Mouse (Mus musculus) bone marrow, adult 2 months (tissue): ENCODE measurements around the gene Kcnmb3. TPM values are rescaled to one million over a fixed set of nuclear protein-coding genes. Genes with fewer than 3 reads are reported as not detected.

ENCODE experiments used
- H3K27ac ChIP-seq: fragments of 200-500 bp; 2 replicates; pipeline ENCODE4 v1.5.1; 2012; ENCODE audit warnings: low read depth, mild to moderate bottlenecking, control low read depth, inconsistent platforms, low read length; ENCODE audit not compliant: control insufficient read depth, poor library complexity, insufficient read depth
- H3K4me1 ChIP-seq: fragments of 200-500 bp; 2 replicates; pipeline ENCODE4 v1.6.1; 2011; ENCODE audit warnings: low read length; ENCODE audit not compliant: control insufficient read depth, insufficient read depth
- H3K4me3 ChIP-seq: fragments of 200-500 bp; replicated peaks from 2 replicates; pipeline ENCODE3; 2011; ENCODE audit warnings: mild to moderate bottlenecking, low read depth, low read length, control low read depth; ENCODE audit not compliant: control insufficient read depth
- CTCF ChIP-seq: fragments of 200-500 bp; IDR thresholded peaks from 2 replicates; pipeline ENCODE4 v1.5.1; 2011; ENCODE audit warnings: low read length, control low read depth; ENCODE audit not compliant: control insufficient read depth, insufficient read depth
- POLR2A ChIP-seq: fragments of 200-500 bp; IDR thresholded peaks from 2 replicates; pipeline ENCODE4 v1.6.1; 2011; ENCODE audit warnings: low read depth, mild to moderate bottlenecking, control low read depth, low read length, borderline replicate concordance; ENCODE audit not compliant: control insufficient read depth
- WGBS: fragments of 180-500 bp; shearing (Covaris S2); methylation state at CpG from one replicate; pipeline ENCODE4 v1.1.7; 2018; 5-methylcytosine and 5-hydroxymethylcytosine counted together
- polyA plus RNA-seq: library from polyadenylated mRNA; stranded (reverse); fragments of >200 nt; gene quantifications from 2 replicates; pipeline ENCODE4 v1.2.4, GENCODE M21; 2011; ENCODE audit warnings: low replicate concordance; ENCODE audit not compliant: missing spikeins, insufficient read depth, insufficient read length

The Kcnmb3 gene
- polyA plus RNA-seq, 1 experiment: not detected

DNA sequence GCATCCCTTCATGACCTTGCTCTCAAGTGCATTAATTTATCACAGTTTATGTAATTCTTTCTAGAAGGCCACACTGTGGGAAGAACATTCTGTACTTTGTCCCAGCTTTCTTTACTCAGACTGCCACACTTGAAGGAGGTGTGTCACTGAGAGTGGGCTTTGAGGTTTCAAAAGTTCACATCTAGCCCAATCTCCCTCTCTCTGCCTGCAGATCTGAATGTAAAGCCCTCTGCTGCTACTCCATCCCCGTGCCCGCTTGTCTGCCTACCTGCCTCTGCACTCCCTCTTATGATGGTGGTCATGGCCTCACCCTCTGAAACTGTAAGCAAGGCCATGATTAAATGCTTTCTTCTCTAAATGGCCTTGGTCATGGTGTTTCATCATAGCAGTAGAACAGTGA lies 8.3 kb upstream of the Kcnmb3 start:
- Histone ChIP-seq H3K27ac (no peak overlapping the region), H3K4me3 (no peak overlapping the region), H3K4me1 (no peaks in the 10 kb centered on the region)
- no peak for TF ChIP-seq POLR2A
- no peak for TF ChIP-seq CTCF
- WGBS: 83% methylated on average over 2 of the region's 2 CpGs

- H3K4me3 ChIP-seq: no peak overlapping the region
- H3K27ac ChIP-seq: no peak overlapping the region
- no peak for TF ChIP-seq CTCF
- no peak for TF ChIP-seq POLR2A
- no peaks in the 10 kb centered on the region; the same call in 1 of the 2 replicates for H3K4me1 ChIP-seq
- WGBS: 90% methylated on average over 1 of the region's 1 CpGs
These were observed 4.7 kb upstream of the Kcnmb3 start for GRCm38 (mm10) chr3:32496711-32497070.

GRCm38 (mm10) chr3:32495856-32496710 lies 4.1 kb upstream of the Kcnmb3 start:
- Histone ChIP-seq H3K27ac (no peak overlapping the region), H3K4me1 (no peaks in the 10 kb centered on the region; the same call in 1 of the 2 replicates), H3K4me3 (no peak overlapping the region)
- TF ChIP-seq POLR2A: no peak
- TF ChIP-seq CTCF: no peak
- WGBS: 68% methylated on average over 8 of the region's 8 CpGs

GRCm38 (mm10) chr3:32495088-32495770 lies 3.2 kb upstream of the Kcnmb3 start:
- Histone ChIP-seq H3K4me1 (no peaks in the 10 kb centered on the region; the same call in 1 of the 2 replicates), H3K4me3 (no peak overlapping the region), H3K27ac (no peak overlapping the region)
- 63% methylated on average over 8 of the region's 8 CpGs for WGBS
- TF ChIP-seq CTCF (no peak), POLR2A (no peak)

DNA sequence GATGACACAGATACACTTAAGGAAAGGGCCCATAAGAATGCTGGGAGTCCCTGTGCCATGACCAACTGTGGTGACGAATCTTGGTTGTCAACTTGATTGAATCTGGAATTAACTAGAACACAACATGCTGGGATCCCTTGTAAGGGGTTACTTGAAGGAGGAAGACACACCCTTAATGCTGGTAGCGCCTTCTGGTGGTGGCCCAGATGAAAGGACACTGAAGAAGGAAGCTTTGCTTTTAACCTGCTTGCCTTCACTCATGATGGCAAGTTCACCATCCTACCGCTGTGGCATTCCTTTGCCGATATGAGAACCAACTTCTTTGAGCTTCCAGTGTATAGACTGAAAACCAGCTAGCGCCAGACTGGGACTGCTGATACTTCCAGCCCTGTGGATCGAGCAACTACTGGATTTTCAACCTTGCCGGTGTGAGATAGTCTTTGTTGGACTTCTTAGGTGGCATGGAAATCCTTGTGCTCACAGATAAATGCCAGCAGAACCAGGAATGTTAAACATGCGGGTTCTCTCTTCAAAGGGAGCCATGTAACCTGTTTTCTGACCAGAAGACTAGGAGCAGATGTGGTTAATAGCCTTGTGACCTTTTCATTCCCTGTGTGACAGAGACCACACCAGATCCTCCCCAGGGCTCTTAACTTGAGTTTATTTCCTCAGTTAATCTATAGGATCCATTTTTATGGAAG lies 2.5 kb upstream of the Kcnmb3 start:
- H3K27ac ChIP-seq: no peak overlapping the region
- 74% methylated on average over 8 of the region's 8 CpGs for whole genome bisulfite sequencing
- peak; percentile 26; the same call in 1 of the 2 replicates for TF ChIP-seq CTCF
- TF ChIP-seq POLR2A: no peak
- H3K4me1 ChIP-seq: no peaks in the 10 kb centered on the region; the same call in 1 of the 2 replicates
- H3K4me3 ChIP-seq: no peak overlapping the region

DNA sequence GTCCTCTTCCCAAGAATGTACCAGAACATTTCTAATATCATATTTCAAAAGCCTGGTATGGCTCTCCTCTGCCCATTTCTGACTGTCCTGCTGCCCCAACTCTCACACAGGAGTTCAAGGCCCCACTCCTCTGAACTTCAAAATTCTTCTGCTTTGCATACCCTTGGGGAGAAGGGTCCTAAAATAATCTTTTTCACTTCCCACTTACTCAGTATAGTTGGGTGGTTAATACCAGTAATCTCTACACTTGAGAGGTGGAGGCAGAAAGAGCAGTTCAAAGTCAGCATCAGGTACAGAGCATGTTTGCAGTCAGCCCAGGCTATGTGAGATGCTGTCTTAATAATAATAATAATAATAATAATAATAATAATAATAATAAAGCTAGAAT lies 1.1 kb downstream of the Kcnmb3 start:
- Histone ChIP-seq H3K27ac (no peak overlapping the region; the same call in 1 of the 2 replicates), H3K4me1 (no peaks in the 10 kb centered on the region; the same call in 1 of the 2 replicates), H3K4me3 (no peak overlapping the region)
- TF ChIP-seq POLR2A (no peak), CTCF (no peak)

- Histone ChIP-seq H3K27ac (peak overlapping the region; percentile 50), H3K4me1 (no peaks in the 10 kb centered on the region; the same call in 1 of the 2 replicates), H3K4me3 (no peak overlapping the region)
- TF ChIP-seq CTCF: no peak
- no peak for TF ChIP-seq POLR2A
- WGBS: 69% methylated on average over 15 of the region's 15 CpGs
These were observed 1.7 kb downstream of the Kcnmb3 start for GRCm38 (mm10) chr3:32490076-32490927.
